Mouse (Mus musculus) lung, postnatal 36 days (tissue): ENCODE results near the gene Scn2b.

ENCODE experiments used
- DNase-seq: peaks from one replicate; pipeline ENCODE4 v3.0.0; 2022; ENCODE audit warnings: mixed read lengths

The Scn2b gene

GRCm38 (mm10) chr9:45117741-45118431 is at the start of gene Scn2b:
Gene Scn2b (plus strand): TSS chr9:45117782.
- DNase-seq = no peak

GRCm38 (mm10) chr9:45071800-45072199 is 45.8 kb upstream of the Scn2b start:
- DNase-seq = no peak

GRCm38 (mm10) chr9:45077859-45078258 is 39.7 kb upstream of the Scn2b start:
- DNase-seq = no peak

- DNase-seq = peak; percentile 23
These were observed 38.6 kb upstream of the Scn2b start, which contains the start of gene Jaml for GRCm38 (mm10) chr9:45079011-45079410. Gene Jaml (plus strand): TSS chr9:45079183.

GRCm38 (mm10) chr9:45083132-45083531 is 34.5 kb upstream of the Scn2b start:
- no peak for DNase-seq

GRCm38 (mm10) chr9:45084556-45084955 is 33.0 kb upstream of the Scn2b start:
- peak; percentile 11 for DNase-seq

- no peak for DNase-seq
These were observed 31.6 kb upstream of the Scn2b start for GRCm38 (mm10) chr9:45085741-45086690.

GRCm38 (mm10) chr9:45088040-45088439 is 29.5 kb upstream of the Scn2b start:
- DNase-seq = no peak

- DNase-seq = no peak
These were observed 26.8 kb upstream of the Scn2b start for GRCm38 (mm10) chr9:45090811-45091210.

- peak; percentile 37 for DNase-seq
These were observed 24.9 kb upstream of the Scn2b start for GRCm38 (mm10) chr9:45092641-45093040.

- DNase-seq = peak; percentile 74
These were observed 22.2 kb upstream of the Scn2b start for GRCm38 (mm10) chr9:45095149-45095937.

GRCm38 (mm10) chr9:45097877-45098276 is 19.7 kb upstream of the Scn2b start:
- no peak for DNase-seq

GRCm38 (mm10) chr9:45098426-45098825 is 19.2 kb upstream of the Scn2b start:
- no peak for DNase-seq

GRCm38 (mm10) chr9:45102528-45102927 is 15.1 kb upstream of the Scn2b start:
- no peak for DNase-seq

GRCm38 (mm10) chr9:45103211-45103979 is 14.2 kb upstream of the Scn2b start:
- DNase-seq = no peak

- no peak for DNase-seq
These were observed 11.8 kb upstream of the Scn2b start for GRCm38 (mm10) chr9:45105596-45106374.

GRCm38 (mm10) chr9:45115706-45116105 is 1.9 kb upstream of the Scn2b start:
- no peak for DNase-seq

- no peak for DNase-seq
These were observed 763 bp upstream of the Scn2b start for GRCm38 (mm10) chr9:45116819-45117218.

- no peak for DNase-seq
These were observed 970 bp downstream of the Scn2b start for GRCm38 (mm10) chr9:45118552-45118951.

GRCm38 (mm10) chr9:45119316-45119953 is 1.9 kb downstream of the Scn2b start:
- DNase-seq = no peak
